Mouse (Mus musculus) spleen, adult 2 months (tissue): ENCODE results near the gene Bmp2k.

Experiments used
- CTCF ChIP-seq: fragments of 200-500 bp; IDR thresholded peaks from 2 replicates; pipeline ENCODE4 v1.5.1; 2011; ENCODE audit warnings: mild to moderate bottlenecking, inconsistent platforms; ENCODE audit not compliant: insufficient read depth, insufficient read length, insufficient replicate concordance; ENCODE audit errors: extremely low read depth
- POLR2A ChIP-seq: fragments of 200-500 bp; IDR thresholded peaks from 2 replicates; pipeline ENCODE4 v1.6.1; 2011; ENCODE audit warnings: low read depth, low read length, inconsistent platforms

DNA sequence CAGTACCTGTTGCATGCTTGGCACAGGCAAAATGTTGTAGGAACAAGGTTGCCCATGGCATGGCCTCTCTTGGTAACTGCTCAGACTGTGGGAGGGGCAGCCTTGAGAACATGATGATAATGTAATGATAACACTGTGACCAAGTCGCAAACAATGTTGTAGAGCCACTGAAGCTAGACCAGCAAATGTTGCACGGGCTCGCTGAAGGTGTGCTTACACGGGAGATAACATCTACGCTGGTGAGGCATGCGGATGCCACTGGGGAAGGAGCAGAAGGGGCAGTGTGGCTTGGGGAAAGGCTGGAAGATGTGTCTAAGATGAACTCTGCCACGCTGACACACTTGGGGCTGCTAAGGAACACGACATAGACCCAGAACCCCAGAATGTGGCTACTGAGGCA is 102.5 kb downstream of the Bmp2k start:
- TF ChIP-seq POLR2A (no peak), CTCF (no peak)
